Mouse (Mus musculus) adrenal gland (tissue): ENCODE measurements at regions not wholly inside any gene's neighbourhood (a gene's known extent, or its start where the extent isn't known, plus 50 kb on each side); places are given as distances from the start of the nearest gene placed in this dataset.

ENCODE experiments used
- intact Hi-C: fragments of 180-260 bp; cut with DNase I; formaldehyde crosslinking; loops from one replicate; pipeline ENCODE4 v1.15.1; 2025
- microRNA-seq, 2 experiments: library from miRNA; unstranded; fragments of <30 nt; microRNA quantifications; one replicate each; pipeline ENCODE4; 2019

DNA sequence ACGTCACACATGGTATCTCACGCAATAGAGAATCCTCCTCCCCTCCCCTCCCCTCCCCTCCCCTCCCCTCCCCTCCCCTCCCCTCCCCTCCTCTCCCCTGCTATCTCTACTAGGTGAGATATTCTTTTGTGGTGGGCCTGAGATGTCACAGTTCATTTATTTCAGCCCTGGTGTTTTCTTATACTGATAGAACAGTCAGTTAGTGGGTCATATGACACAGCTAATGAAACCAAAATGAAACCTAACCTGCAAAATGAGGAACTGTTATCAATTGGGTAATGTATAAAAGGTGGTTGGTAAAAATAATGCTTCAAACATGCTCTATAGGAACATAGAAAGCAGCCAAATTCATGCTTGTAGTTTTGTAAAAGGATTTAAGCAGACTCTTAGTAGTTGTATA is 174.5 kb upstream of the Syt1 start:
- intact Hi-C loops = no loop called here

DNA sequence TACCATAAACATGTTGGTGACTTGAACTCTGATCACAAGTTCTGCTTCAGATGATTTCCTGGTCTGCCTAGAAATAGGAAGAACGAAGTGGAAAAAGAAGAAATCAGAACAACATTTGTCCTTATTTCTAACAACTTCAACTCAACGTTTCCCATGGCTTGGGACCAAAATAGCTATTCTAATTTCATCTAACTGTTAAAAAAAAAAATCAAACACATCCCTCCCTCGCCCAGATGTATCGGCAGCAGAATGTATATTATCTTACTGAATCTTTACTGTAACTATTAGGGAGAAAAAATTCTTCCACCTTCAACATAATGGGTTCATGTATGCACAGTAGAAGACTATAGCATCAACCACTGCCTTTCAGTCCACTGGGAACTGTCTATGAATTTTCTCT is 169.7 kb upstream of the Syt1 start:
- intact Hi-C loops = no loop called here

DNA sequence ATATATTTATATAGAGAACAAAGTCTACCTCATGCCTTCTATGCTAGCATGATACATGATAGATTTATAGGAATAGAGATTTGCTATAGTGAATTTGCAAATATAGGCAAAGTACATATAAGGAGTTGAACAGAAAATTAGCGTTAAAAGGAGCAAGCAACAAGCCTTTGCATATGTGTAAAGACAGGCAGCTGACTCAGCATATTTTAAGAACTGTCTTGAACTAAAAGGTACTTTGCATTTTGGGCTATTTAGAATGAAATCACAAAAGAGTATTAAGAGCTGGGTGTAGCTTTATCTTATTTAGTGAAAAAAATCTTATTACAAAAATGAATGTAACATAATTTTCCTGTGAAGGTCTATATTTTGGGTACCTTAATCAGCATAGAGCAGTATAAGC is 149.9 kb upstream of the Syt1 start:
- intact Hi-C loops = no loop called here

DNA sequence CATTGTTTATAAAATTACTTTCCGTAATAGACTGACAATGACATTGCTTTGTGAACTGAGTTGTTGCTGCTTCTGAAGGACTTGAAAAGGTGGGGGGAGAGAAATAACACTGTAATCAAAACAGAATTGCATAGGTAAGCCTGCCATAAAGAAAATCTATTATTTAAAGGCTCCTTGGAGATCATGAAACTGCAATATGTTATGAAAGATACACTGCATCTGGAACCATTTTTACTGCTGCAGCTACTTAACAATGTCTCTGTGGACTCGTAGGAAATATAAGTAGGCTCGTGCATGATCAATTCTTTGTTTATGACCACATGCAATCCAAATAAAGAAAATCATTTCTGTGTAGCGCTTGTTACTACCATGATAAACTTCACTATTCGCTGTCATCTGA is 145.0 kb upstream of the Syt1 start:
- intact Hi-C loops = no loop called here

DNA sequence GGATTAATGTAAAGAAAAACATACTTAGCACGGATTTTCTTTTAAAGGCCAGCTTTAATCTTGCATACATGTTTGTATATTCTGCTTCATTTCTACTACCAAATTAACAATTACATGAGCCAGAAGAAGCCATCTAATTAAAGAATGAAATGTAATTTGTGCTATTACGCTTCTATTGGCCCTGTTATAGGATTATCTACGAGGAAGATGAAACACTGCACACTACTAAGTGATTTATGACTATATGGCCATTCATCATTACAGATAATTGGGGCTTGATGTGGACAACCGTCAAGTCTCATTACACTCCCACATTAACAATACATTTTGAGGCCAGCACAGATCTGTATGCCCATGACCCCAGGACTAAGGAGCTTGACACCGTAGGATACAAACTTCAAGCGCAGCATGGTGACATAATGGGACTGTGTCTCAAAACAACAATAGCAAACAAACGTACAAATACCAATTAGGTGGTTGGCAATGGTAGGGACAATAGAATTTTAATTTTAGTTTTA is 129.7 kb upstream of the Syt1 start:
- intact Hi-C loops = no loop called here

DNA sequence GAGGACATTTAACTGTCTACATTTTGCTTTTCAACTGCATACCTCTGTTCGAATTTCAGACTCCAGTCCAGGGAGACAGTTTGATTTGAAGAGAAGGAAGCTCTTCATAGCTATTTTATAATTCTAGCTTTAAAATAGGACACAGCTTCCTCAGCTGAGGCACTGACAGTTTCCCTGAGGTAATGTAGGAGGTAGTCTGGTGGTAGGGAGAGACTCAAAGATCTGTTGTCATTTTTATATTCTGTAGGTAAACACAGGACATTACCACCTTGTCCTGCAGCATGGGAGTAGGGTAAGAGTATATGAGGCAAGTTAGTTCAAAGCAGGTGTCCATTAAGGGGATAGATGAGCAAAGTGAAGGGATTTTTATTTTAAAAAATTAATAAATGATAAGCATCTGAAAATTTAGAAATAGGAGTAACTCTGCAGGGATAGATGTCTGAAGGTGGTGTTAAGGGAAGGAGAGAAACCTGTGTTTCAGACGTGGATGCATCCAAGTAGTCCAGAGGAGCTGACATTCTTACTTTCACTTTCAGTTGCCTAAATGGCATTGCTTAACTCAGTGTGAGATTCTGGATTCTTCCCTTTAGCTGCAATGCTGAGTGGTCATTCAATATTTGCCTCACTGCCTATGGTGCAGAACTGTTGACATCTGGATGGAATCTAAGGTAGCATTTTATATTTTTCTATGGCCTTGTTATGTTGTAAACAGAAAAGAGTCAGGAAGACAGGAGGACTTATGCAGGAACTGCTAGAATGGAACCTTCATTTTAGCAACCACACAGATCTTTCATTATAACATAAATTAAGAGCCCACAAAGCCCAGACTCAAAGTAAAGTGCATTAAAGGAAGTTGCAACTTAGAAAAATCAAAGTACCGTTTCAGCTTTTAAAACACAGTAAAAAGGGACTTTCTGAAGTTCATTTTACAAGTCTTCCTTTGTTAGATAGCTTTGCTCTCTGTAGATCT is 126.3 kb upstream of the Syt1 start:
- intact Hi-C loops = no loop called here

DNA sequence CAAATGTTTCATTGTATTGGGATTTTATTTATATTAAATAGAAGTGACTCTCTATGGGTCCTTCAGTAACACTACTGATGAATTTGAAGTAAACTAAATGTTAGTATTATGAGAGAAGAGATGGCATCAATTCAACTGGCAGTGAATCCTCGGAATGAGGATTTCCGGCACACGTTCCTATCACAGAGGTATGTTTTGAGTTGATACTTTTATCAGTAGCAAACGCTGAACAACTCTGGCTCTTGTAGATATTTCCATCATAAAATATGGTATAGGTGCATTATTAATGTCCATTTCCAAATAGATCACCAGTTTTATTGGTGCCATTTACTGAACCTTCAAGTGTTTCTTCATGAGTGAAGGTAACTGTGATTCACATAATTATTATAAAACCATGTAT is 123.7 kb upstream of the Syt1 start:
- intact Hi-C loops = no loop called here

DNA sequence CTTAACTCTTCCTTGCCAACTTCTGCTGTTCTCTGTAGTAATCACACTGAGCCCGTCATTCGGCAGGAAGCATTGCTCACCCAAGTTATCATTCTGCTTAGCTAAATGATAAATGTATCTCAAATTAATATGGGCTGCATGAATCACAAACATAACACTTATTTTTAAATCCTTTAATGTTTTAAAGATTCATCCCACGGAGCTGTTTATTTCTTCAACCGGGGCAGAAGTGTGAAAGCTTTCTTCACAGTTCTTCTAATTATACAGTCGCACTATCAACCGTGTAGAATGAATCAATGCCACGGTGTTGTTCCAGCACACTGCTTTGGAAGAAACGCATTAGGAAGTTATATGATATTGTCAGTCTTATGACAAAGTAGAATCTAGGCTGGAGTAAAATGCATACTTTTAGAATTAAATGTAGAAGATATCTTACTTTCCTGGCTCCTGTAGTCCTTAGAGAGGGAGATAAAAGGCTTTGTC is 121.3 kb upstream of the Syt1 start:
- intact Hi-C loops = no loop called here

DNA sequence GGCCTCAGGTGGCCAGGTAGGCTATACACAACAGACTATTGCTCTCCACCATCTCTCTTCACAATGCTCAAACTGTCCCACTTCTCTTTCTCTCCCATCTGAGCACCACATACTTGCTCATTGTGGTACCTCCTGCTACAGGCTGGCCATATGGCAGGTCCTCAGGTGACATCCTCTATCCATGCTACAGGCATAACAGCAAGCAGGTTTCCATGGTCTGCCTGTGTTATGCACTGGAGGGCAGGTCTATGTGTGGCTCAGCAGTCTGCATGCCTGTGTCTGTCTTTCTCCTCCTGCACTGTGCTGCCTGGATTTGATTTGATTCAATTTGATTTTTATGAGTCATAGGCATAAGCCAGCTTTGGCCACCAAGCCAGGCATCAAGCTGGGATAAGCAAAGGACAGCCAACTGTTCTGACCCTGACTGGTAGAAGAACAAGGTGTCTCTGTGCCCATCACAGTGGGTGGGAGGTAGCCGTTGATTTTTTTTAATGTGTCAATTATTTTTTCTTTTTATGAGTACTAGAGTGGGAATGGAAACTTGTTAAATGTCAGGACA is 118.8 kb upstream of the Syt1 start:
- intact Hi-C loops = no loop called here

DNA sequence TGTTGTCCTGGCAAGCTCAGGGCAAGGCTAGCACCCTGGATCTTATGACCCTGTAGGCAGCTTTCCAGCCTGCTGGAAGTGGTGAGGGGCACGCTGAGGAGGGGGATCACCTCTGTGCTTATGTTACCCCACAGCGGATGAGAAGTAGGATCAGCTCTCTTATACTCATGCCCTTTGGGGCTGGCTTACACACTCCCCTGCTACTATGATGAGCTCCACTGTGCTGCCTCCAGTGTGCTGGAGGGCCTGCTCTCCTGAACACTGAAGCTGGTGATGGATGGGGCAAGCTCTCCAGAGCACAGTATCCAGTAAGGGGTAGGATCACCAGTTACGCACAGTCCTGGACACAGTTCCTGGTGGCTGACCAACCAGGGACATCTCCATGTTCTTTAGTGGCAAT is 118.3 kb upstream of the Syt1 start:
- intact Hi-C loops = no loop called here

DNA sequence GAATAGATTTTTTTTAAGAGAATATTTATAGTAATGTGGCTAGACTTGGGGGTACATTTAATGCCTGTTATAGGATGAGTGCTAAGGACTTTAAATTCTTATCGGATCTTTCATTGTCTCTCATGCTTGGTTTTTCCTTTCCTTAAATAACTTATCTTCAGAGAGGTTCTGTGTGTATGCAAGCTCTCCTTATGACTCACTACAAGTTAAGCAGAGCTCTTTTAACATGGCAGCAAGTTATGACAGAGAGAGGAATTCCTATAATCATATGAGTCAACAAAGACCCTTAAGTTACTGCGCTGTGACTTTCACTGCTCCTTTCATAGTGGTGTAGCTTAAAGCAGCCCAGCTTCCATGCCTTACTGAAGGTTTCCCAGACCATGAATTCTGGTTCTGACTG is 115.9 kb upstream of the Syt1 start:
- intact Hi-C loops = no loop called here

DNA sequence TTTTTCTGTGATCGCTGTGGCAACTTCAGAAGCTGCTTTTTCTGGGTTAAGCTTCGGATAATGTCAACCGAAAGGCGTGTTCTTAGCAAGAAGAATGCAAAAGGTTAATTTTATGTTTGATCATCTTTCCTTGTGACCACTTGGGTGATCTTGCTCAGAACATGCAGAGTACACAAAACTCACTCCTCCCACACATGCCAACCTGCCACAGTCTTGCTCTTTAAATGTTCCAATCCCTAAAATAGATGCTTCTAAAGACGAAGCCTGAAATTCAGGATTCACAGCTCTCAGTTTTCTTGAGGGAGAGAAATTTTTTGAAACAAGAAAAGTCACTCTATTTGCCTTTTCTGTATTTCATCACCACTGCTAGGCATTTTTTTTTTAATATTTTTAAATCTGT is 106.4 kb upstream of the Syt1 start:
- intact Hi-C loops = no loop called here

DNA sequence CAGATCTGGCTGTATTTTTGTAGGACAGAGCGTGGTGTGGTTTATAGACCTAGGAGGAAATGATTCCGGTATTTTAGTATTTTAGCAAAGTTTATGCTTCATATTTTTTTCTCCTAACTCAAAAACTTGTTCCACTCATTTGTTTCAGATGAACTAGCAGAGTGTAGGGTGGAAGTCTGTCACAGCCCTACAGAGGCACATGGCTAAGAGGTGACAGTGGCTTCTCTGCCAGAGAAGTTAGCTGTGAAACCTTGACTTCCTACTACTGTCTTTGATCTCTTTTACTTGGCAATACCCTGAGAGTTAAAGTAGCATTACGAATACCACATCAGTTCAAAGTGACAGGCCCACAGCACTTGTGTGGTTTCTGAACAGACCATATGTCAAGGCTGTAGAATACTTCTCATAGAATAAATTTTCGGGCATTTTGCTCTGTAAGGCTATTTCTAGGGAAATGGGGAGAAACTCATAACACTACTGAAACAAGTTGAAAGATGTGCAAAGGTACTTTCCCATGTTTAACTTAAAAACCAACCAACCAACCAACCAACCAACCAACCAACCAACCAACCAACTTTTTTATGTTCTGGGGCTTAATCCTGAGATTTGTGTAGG is 104.3 kb upstream of the Syt1 start:
- intact Hi-C loops = no loop called here

DNA sequence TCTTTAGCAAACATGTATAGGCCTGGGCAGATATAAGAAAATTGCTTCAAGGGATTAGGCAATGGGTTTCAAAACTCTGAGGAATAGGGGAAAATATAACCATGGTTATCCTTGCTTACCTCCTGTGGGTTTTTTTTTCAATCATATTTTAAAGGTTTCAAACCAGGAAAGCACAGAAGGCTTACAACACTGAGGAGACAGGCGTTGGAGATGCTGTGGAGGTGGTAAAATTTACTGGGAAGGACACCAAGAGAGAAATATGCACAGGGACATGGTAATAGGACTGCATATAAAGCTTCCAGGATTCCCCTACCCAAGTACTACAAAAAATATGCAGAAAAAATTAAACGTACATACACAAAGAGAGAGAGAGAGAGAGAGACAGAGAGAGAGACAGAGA is 95.0 kb upstream of the Syt1 start:
- intact Hi-C loops = no loop called here

DNA sequence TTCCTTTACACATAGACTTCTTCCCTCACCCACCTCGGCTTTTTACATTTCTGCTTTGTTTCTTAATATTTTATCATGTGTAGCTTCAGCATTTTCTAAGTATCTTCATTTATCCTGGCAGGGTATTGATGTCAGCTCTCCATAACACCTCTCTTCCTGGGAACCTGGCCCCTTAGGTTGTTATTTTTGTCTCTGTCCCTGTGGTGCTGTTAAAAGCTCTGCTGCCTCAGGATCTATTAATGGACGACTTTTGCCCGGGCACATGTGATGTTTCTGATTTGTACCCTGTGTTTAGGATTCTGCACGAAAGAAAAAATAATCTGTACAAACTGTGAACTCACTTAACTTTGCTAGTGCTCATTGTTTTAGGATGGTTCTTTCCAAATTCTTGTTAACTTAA is 81.4 kb upstream of the Syt1 start:
- intact Hi-C loops = no loop called here

DNA sequence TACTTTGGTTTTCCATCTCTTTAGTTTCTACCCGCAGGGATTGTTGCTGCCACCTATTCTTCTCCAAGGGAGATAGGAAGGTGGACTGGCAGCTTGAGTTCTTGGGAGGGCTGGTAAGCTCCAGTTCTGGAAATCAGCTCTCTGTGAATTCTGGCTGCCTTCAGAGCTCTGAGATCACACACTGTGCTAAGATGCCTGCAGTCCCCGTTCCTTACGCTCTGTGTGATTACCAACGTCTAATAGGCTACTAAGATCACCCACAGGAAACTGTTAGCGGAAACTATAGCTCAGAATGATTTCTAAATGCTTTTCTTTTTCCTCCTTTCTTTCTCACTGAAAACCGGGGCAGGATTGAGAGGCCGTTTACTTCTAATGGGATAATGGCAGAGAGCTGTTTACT is 69.0 kb upstream of the Syt1 start:
- intact Hi-C loops = no loop called here

DNA sequence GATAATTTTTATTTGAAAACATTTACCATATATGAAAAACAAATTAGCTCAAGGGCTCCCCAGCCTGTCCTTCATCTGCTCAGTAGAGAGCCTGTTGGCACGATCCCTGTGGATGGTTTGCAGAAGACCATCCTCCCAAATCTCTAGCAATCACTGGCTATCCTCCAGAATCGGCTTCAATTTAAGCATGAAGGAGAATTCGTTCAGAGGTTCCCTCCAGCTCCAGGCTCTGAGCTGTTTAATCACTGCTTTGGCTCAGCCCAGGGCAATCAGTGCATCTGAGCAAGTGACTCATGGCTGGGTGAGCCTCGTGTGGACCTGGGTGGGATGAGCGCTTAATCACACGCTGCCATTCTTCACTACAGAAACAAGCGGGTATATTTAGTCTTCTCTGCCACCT is 63.4 kb upstream of the Syt1 start:
- intact Hi-C loops = no loop called here

Small RNAs in the stretch of these regions (microRNA-seq; reads per million reads assigned to microRNA genes)
- 0 reads per million in 2 experiments for gene Gm44495
